Mouse (Mus musculus) thymus, postnatal 36 days (tissue): ENCODE measurements around the gene Pawr.

Experiments
- DNase-seq, 2 experiments: peaks; one replicate each; pipeline ENCODE4 v3.0.0; 2022; ENCODE audit warnings: mixed read lengths in 2 of 2

Gene Pawr

DNA sequence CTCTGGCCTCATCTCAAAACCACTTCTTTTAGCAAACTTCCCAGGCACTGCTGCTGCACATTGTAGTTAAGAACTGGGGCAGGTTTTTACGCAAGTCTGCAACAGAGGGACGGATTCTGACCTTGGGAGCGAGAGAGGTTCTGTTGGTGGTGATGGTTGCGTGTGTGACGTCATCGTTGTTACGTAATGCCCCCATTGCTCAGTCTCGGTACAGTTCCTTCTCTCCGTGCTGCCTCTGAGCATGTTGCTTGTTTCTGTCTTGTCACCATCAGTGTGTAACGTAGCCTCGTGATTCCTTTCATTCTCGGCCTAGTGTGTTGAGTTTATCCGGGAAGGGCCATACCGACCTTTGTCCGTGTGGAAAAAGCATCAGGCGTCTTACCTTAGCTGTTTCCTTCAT is 28.1 kb downstream of the Pawr start:
- no peak for DNase-seq

DNA sequence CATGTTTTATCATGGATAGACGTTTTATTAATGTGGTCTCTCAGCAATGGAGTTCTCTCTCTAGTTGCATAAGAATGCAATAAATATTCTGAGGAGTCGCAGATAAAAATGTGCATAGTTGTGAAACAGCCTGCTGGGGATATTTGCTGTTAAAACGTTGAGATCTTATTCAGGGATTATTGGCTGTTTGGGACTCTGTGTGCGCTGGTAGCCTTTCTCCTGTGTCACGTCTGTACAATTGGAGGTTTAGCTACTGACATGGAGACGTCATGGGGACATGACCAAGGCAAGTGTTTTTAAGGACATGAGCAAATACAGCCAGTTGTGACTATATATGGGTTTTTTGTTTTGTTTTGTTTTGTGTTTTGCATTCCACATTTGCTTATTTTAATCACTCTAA is 28.9 kb downstream of the Pawr start:
- DNase-seq = no peak

DNA sequence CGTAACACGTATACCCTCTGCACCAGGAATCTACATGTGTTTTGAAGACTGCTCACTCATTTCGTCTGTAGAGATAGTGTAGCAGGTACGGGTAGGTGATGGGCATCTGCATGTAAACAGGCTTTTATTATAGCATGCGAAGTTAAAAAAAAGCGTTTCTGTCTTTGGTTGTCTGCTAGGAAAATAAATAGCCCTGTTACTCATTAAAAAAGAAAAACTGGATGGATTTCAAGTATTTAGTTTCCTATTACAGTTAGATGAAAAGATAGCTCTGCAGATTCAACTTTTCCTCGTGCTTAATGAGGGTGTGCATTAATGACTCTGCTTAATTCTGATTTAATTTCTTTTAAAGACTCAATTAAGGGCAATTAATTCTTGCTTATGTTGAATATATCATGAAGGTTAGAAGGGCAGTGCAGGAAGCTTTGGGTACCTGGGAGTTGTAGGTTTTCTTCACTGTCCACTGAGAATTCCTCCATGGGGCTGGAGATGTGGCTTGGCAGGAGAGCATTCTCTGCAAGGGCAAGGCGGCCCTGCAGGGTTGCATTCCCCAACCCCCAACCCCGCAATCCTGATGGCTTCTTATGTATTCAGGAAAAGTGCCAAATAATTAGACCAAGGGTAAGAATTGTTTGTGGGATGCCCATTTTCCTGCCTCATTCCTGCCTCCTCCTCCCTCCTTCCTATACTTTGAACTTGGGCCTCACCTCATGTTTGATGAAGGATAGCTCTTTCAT is 29.7 kb downstream of the Pawr start:
- DNase-seq = no peak

- no peak for DNase-seq
Observed at GRCm38 (mm10) chr10:108363932-108364331, 32.0 kb downstream of the Pawr start.

- DNase-seq = no peak
Observed at GRCm38 (mm10) chr10:108364946-108365719, 33.2 kb downstream of the Pawr start.

GRCm38 (mm10) chr10:108366251-108366650 is 34.3 kb downstream of the Pawr start:
- DNase-seq = no peak

- DNase-seq = no peak
Observed at GRCm38 (mm10) chr10:108368358-108368757, 36.4 kb downstream of the Pawr start.

GRCm38 (mm10) chr10:108372258-108372657 is 40.3 kb downstream of the Pawr start:
- no peak for DNase-seq

GRCm38 (mm10) chr10:108372858-108373257 is 40.9 kb downstream of the Pawr start:
- DNase-seq = no peak

- no peak for DNase-seq
Observed at GRCm38 (mm10) chr10:108375796-108376195, 43.9 kb downstream of the Pawr start.

- no peak for DNase-seq
Observed at GRCm38 (mm10) chr10:108376366-108376765, 44.4 kb downstream of the Pawr start.

DNA sequence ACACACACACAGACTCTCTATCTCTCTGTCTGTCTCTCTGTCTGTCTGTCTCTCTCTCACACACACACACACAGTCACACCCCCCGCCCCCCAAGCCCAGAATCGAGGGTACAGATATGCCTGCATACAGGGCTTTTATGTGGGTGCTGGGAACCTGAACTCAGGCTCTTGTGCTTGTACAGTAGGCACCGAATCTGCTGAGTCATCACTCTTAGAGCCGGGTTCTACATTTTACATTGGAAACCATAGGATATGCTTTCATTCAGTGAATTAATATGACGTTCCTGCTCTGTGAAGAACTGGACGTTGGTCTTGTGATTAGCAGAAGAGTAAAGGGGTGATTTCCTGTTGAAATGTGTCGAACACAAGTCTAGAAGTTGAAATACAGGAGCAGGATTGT is 45.4 kb downstream of the Pawr start:
- DNase-seq = no peak

DNA sequence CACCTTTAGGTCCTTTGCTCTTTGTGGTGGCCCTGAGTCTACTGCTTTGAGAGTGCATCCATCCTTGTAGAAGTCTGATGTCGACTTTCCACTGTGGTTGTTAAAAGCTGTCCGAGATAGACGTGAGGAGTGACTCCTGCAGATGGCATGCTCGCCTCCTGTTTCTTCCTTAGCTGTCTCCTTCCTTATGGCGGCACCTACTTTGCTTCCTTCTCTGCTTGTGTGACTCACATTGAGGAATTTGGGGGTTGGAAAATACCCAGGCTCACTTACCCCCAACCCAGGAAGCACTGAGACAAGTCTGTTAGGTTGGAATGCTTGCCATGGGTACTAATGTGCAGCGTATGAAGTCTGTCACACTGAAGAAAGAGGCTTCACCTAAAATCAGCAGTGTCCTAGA is 46.1 kb downstream of the Pawr start:
- DNase-seq = no peak

GRCm38 (mm10) chr10:108378479-108378878 is 46.6 kb downstream of the Pawr start:
- no peak for DNase-seq

GRCm38 (mm10) chr10:108380715-108381114 is 48.8 kb downstream of the Pawr start:
- DNase-seq = no peak

DNA sequence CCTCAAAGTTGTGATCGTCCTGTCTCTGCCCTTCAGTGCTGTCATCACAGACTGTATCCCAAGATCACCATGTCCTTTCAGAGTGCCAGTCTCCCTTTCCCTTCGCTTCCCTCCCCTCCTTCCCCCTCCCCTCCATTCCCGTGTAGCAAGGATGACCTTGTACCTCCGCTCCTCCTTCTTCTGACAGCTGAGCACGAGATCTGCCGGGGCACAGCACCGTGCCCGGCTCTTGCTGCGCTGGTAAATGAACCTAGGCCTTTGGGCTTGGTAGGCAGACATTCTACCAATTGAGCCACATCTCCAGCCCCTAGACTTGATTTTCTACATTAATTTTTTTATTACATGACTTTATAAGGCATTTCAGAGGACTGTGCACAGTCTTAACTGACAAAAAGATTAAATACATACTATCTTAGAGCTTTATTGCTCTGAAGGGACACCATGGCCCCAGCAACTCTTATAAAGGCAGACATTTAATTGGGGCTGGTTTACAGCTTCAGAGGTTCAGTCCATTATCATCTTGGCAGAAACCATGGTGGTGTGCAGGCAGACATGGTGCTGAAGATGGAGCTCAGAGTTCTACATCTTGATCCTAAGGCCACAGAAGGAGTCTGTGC is 52.3 kb downstream of the Pawr start:
- no peak for DNase-seq

GRCm38 (mm10) chr10:108385480-108385955 is 53.6 kb downstream of the Pawr start:
- DNase-seq = no peak

GRCm38 (mm10) chr10:108388410-108388915 is 56.5 kb downstream of the Pawr start:
- no peak for DNase-seq

- DNase-seq = no peak
Observed at GRCm38 (mm10) chr10:108389178-108389926, 57.4 kb downstream of the Pawr start.

DNA sequence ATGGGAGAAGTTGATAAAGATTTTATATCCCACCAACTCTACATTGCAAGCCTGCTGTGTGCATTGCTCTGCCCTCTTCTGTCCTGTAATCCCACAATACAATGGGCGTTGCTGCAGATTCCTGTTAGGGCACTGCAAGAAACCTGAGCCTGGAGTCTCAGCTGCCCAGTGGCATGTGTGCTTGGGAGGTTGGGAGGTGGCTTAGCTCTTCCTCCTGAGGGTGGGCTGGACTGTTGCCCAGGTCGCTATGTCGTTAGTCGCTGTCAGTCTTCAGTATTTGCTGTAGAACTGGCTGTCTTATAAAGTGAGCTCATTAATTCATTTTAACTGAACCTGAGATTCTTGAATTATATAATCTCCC is 58.0 kb downstream of the Pawr start:
- DNase-seq = no peak

- no peak for DNase-seq
Observed at GRCm38 (mm10) chr10:108391370-108391902, 59.5 kb downstream of the Pawr start.

GRCm38 (mm10) chr10:108392151-108392550 is 60.2 kb downstream of the Pawr start:
- no peak for DNase-seq

GRCm38 (mm10) chr10:108394306-108394705 is 62.4 kb downstream of the Pawr start:
- DNase-seq = no peak
